ENCODE assay signal across 8 mouse cellular contexts in genomic region chr3:69597816-69598215, GRCm38 (mm10). TPM values are rescaled to one million over a fixed set of nuclear protein-coding genes. Genes with fewer than 3 reads are reported as not detected.
A peak's percentile ranks its signal among the peaks of the same experiment; 100 is the strongest.
DNase-seq lines count a peak whose midpoint lies in the region; ATAC-seq and TF ChIP-seq lines count a peak whose summit lies in the region.

No protein-coding gene starts in this region.

- no peaks in the 10 kb centered on the region for H3K36me3 ChIP-seq in embryonic facial prominence, embryonic 14.5 days (ENCODE audit: control insufficient read depth, insufficient read depth, low read length)
- H3K36me3 ChIP-seq in intestine, embryonic 16.5 days (ENCODE audit: control insufficient read depth, insufficient read depth, low read length): no peaks in the 10 kb centered on the region
- 0 out of 2 replicates have a peak, but pooled peaks cover 3% of the 10 kb centered on the region for H3K36me3 ChIP-seq in neural tube, embryonic 15.5 days

- peak overlapping the region; percentile 94 for H3K27ac ChIP-seq in left cerebral cortex, adult 2 months
- H3K27ac ChIP-seq in embryonic facial prominence, embryonic 14.5 days (replicated peaks; ENCODE audit: low read depth, low read length): 0 out of 2 replicates have a peak overlapping the region, but pooled peaks have one; percentile 41
- H3K27ac ChIP-seq in intestine, embryonic 16.5 days (ENCODE audit: low read length): peak overlapping the region; percentile 60
- peak overlapping the region; percentile 89 for H3K27ac ChIP-seq in neural tube, embryonic 15.5 days (replicated peaks)

- no peak for ATAC-seq in embryonic facial prominence, embryonic 14.5 days (ENCODE audit: low read depth)
- ATAC-seq in intestine, embryonic 16.5 days: peak; percentile 5; the same call in 1 of the 2 replicates
- 0 out of 2 replicates have a peak, but pooled peaks have one; percentile 4 for ATAC-seq in neural tube, embryonic 15.5 days (ENCODE audit: low FRiP score)

- no peak for DNase-seq in left cerebral cortex, adult 2 months (ENCODE audit: extremely low spot score in 1 of 2, low spot score in 2 of 2)
- no peak for DNase-seq in left cerebral cortex, adult 8-10 months (ENCODE audit: low spot score in 2 of 2)
- peak; percentile 7 for DNase-seq in embryonic facial prominence, embryonic 14.5 days (ENCODE audit: low spot score)
- DNase-seq in cerebellum, postnatal 14 days: no peak
- no peak for DNase-seq in urinary bladder, adult 18-20 months (ENCODE audit: low spot score in 2 of 2)
- DNase-seq in adipocyte (ENCODE audit: low spot score): no peak

- H3K4me3 ChIP-seq in left cerebral cortex, adult 2 months: peak overlapping the region; percentile 84
- H3K4me3 ChIP-seq in embryonic facial prominence, embryonic 14.5 days (ENCODE audit: low read depth, low read length): peak overlapping the region; percentile 73
- H3K4me3 ChIP-seq in intestine, embryonic 16.5 days (ENCODE audit: low read length): peak overlapping the region; percentile 70
- H3K4me3 ChIP-seq in neural tube, embryonic 15.5 days (replicated peaks): peak overlapping the region; percentile 85

- no peak for TF ChIP-seq CTCF in left cerebral cortex, adult 2 months (IDR thresholded peaks at IDR 0.05)

- H3K9ac ChIP-seq in embryonic facial prominence, embryonic 14.5 days (ENCODE audit: low read depth, low read length): peak overlapping the region; percentile 87
- peak overlapping the region; percentile 77 for H3K9ac ChIP-seq in intestine, embryonic 16.5 days (ENCODE audit: low read depth, low read length)
- H3K9ac ChIP-seq in neural tube, embryonic 15.5 days (replicated peaks): peak overlapping the region; percentile 92

- WGBS in embryonic facial prominence, embryonic 14.5 days: 9% methylated on average over 7 of the region's 7 CpGs
- WGBS in intestine, embryonic 16.5 days: 27% methylated on average over 7 of the region's 7 CpGs
- WGBS in neural tube, embryonic 15.5 days: 3% methylated on average over 7 of the region's 7 CpGs

- peaks cover 11% of the 10 kb centered on the region for H3K4me1 ChIP-seq in embryonic facial prominence, embryonic 14.5 days (ENCODE audit: control insufficient read depth, insufficient read depth, low read length)
- H3K4me1 ChIP-seq in intestine, embryonic 16.5 days (ENCODE audit: control insufficient read depth, insufficient read depth, low read length): 0 out of 2 replicates have a peak, but pooled peaks cover 6% of the 10 kb centered on the region
- peaks cover 41% of the 10 kb centered on the region for H3K4me1 ChIP-seq in neural tube, embryonic 15.5 days

- no peaks in the 10 kb centered on the region for H3K9me3 ChIP-seq in embryonic facial prominence, embryonic 14.5 days (ENCODE audit: control insufficient read depth, low read length)
- H3K9me3 ChIP-seq in intestine, embryonic 16.5 days (ENCODE audit: control insufficient read depth, low read length): no peaks in the 10 kb centered on the region
- H3K9me3 ChIP-seq in neural tube, embryonic 15.5 days (replicated peaks): no peaks in the 10 kb centered on the region

- H3K4me2 ChIP-seq in embryonic facial prominence, embryonic 14.5 days (ENCODE audit: low read depth, low read length): peak overlapping the region; percentile 80
- H3K4me2 ChIP-seq in intestine, embryonic 16.5 days (ENCODE audit: low read depth, low read length): peak overlapping the region; percentile 89
- H3K4me2 ChIP-seq in neural tube, embryonic 15.5 days: peak overlapping the region; percentile 73

- H3K27me3 ChIP-seq in embryonic facial prominence, embryonic 14.5 days (replicated peaks; ENCODE audit: control insufficient read depth, insufficient read depth, low read length): no peaks in the 10 kb centered on the region
- H3K27me3 ChIP-seq in intestine, embryonic 16.5 days (replicated peaks; ENCODE audit: control insufficient read depth, insufficient read depth, low read length): no peaks in the 10 kb centered on the region
- no peaks in the 10 kb centered on the region for H3K27me3 ChIP-seq in neural tube, embryonic 15.5 days (replicated peaks)

- intact Hi-C loops in left cerebral cortex, adult 2 months (cut with DNase I): loop anchor here (2.0 to 10.0 kb wide), 4 partner anchors 74 to 283 kb away; partner anchors contain the start of gene Ppm1l

RNA-seq across cellular contexts. Expression of gene B3galnt1, which starts 0.9 kb away (rescaled TPM):
- 10 to 100 TPM; 49.0 to 58.5 TPM for total RNA-seq in left cerebral cortex, adult 2 months (2021)
- total RNA-seq in left cerebral cortex, adult 8-10 months (2022): 10 to 100 TPM; 47.7 to 50.6 (median 48.5) TPM
- 47.9 and 52.4 TPM in 2 replicates for polyA plus RNA-seq in embryonic facial prominence, embryonic 14.5 days (2014; fragmentation: Nextera tagmentation; extraction: Ambion mirVana)
- polyA plus RNA-seq in intestine, embryonic 16.5 days (2015; fragmentation: Nextera tagmentation; extraction: Ambion mirVana): 25.4 and 27.0 TPM in 2 replicates
- 98.6 and 111 TPM in 2 replicates for polyA plus RNA-seq in neural tube, embryonic 15.5 days (2015; fragmentation: Nextera tagmentation; extraction: Ambion mirVana)

Comparison
In these comparisons a context has a peak if more than half of its experiments do, and no peak if none do; other contexts are left out.
1. H3K27ac ChIP-seq: peak in every context shown above with its lines; median percentile 94 in left cerebral cortex, adult 2 months; 89 in neural tube, embryonic 15.5 days; 60 in intestine, embryonic 16.5 days; 41 in embryonic facial prominence, embryonic 14.5 days.